Mouse (Mus musculus): ENCODE results near the gene Exoc2.

Exoc2 gene

GRCm38 (mm10) chr13:30817436-30817835, 156.5 kb downstream of the Exoc2 start:
- DNase-seq (ENCODE audit: low read depth), result peak; percentile 71

GRCm38 (mm10) chr13:30814256-30814655, 159.6 kb downstream of the Exoc2 start:
- no peak for DNase-seq (ENCODE audit: low read depth)

DNA sequence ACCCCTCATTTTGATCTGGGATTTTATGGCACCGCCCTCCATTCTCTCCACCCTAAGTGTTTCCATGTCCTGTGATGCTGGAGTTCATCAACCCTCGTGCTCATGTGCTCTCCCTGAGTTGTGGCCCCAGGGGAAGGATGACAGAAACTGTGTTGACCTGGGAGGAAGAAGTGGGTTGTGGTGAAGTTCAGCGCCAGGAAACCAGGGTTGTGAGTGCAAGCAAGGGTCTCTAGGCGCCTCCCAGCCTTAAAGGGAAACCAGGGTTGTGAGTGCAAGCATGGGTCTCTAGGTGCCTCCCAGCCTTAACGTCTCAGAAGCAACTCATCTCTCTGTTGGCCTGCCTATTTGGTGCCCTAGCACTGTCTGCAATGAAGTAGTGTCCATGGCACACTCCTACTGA, 160.4 kb downstream of the Exoc2 start:
- no peak for DNase-seq (ENCODE audit: low read depth)

GRCm38 (mm10) chr13:30809240-30809639, 164.7 kb downstream of the Exoc2 start:
- DNase-seq (ENCODE audit: low read depth), result no peak

DNA sequence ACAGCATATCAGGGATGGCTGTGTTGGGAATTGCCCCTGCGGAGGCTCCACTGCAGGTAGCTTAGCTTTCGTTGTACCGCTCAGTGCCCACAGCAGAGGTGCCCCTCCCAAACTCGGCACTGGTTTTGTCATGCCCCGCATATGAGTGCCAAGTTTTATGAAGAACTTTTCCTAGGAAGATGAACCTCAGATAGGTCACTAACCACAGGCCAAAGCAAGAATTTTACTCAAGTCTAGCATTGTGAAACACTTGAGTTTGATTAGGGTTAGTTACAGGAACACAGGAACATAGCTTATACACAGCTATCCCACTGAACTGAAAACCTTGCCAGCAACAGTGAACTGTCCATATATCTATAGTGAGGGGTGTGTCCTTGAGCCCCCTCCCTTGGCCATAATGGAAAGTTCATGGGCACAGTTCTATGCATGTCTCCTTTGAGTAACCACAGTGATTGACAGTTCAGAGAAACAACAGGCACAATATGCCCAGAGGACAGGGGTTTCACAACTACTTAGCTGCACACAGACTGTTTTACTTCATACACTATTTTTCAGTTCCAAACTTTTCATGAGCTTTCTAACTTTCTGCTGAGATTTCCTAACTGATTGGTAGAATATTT, 171.4 kb downstream of the Exoc2 start:
- DNase-seq (ENCODE audit: low read depth), result no peak

DNA sequence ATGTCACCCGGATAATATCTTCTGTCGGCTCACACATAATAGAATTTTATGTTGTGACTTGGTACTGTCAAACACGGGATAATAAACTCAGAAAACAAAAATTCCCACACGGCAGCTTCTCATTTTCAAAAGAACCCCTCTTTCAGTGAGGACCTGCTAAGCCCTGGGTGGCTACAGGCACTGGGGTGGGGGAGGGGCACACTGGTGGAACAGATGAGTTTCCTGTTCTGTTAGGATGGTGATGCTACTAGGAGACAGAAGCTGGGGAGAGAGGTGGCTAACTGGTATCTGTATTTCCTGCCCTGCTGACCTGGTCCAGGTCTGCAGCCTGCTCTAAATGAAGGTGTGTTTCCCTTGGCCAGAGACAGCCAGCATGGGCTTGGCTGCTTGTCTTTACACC, 172.0 kb downstream of the Exoc2 start:
- no peak for DNase-seq (ENCODE audit: low read depth)

GRCm38 (mm10) chr13:30795960-30796359, 177.9 kb downstream of the Exoc2 start:
- no peak for DNase-seq (ENCODE audit: low read depth)

DNA sequence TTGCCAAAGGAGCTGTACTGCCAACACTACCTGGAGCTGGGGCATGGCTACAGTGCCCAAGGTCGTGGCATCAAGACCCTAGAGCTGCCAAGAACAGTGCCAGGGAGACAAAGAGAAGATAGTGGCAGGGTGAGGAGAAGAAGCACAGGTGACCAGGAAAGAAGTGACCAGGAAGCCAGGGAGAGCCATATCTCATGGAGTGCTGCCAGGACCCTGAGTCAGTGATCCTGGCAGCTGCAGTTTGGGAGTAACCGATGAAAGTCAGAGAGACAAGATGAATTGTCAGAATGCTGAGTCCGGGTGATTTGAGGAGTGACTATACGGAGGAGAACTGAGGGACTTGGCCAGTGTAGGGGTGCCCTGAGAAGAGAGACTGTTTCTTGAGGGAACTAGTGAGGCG, 180.3 kb downstream of the Exoc2 start:
- no peak for DNase-seq (ENCODE audit: low read depth)

GRCm38 (mm10) chr13:30793196-30793595, 180.7 kb downstream of the Exoc2 start:
- no peak for DNase-seq (ENCODE audit: low read depth)

DNA sequence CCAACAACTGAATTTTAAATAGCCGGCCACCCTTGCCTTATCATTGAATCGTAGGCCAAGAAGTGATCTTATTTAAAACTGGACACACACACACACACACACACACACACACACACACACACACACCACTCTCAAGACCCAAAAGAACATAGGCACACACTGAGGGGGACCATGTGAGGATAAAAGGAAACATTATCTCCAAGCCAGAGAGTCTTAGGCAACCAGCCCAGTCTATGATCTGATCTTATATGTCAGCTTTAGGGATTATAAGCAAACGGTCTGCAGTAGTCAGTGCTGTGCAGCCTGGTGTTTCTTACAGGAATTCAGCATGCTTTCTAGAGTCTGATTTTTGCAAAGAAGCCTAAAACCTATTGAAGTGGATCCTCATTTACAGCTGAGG, 181.2 kb downstream of the Exoc2 start:
- DNase-seq (ENCODE audit: low read depth), result no peak

GRCm38 (mm10) chr13:30792308-30792707, 181.6 kb downstream of the Exoc2 start:
- peak; percentile 87 for DNase-seq (ENCODE audit: low read depth)

DNA sequence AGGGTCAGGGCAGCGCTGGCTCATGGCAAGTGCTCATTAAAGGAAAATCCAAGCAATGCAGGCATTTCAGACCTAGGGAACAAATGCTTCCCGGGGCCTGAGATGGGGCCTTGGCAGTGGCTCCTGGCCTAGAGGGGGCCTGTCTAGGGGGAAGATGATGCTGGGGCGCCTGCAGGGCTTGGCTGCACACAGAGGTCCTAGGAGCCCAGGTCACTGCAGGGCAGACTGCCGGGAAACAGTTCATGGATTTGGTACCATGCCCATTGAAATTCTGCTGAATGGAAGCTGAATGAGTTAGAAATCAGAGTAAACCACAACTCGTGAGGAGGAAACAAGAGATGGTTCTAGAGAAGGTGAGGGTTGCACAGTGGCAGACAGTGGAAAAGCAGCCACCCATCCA, 183.9 kb downstream of the Exoc2 start:
- DNase-seq (ENCODE audit: low read depth), result peak; percentile 47

DNA sequence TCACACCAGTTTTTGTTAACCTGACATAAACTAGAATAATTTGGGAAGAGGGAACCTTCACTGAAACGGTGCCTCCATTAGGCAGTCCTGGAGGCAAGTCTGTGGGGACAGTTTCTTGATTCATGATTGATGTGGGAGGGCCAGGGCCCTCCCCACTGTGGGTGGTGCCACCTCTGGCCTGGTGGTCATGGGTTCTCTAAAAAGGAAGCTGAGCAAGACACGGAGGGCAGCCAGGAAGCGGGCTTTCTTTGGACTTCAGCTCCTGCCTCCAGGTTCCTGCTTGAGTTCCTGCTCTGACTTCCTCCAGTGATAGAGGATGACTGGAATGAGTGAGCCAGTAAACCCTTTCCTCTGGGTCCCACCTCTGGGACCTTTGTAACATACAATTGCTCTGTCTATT, 185.5 kb downstream of the Exoc2 start:
- DNase-seq (ENCODE audit: low read depth), result no peak

DNA sequence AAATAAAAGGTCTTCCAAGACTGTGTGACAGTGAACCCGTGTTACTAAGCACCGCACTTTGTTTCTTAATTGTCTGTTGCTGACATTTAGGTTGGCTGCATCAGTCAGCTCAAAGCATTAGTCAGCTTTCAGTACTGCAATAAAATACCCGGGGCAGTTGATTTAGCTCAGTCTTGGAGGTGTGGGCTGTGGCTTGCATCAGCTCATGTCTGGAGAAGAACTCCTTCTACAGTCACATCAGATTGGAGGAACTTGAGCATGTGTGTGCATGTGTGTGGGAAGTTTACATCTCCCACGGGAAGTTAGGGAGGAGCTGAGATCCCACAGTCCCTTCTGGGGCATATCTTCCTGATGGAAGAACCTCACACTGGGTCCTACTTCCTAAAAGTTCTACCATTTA, 185.9 kb downstream of the Exoc2 start:
- no peak for DNase-seq (ENCODE audit: low read depth)

GRCm38 (mm10) chr13:30787556-30787955, 186.3 kb downstream of the Exoc2 start:
- DNase-seq (ENCODE audit: low read depth), result no peak

- no peak for DNase-seq (ENCODE audit: low read depth)
Observed at GRCm38 (mm10) chr13:30787036-30787320, 186.9 kb downstream of the Exoc2 start.

DNA sequence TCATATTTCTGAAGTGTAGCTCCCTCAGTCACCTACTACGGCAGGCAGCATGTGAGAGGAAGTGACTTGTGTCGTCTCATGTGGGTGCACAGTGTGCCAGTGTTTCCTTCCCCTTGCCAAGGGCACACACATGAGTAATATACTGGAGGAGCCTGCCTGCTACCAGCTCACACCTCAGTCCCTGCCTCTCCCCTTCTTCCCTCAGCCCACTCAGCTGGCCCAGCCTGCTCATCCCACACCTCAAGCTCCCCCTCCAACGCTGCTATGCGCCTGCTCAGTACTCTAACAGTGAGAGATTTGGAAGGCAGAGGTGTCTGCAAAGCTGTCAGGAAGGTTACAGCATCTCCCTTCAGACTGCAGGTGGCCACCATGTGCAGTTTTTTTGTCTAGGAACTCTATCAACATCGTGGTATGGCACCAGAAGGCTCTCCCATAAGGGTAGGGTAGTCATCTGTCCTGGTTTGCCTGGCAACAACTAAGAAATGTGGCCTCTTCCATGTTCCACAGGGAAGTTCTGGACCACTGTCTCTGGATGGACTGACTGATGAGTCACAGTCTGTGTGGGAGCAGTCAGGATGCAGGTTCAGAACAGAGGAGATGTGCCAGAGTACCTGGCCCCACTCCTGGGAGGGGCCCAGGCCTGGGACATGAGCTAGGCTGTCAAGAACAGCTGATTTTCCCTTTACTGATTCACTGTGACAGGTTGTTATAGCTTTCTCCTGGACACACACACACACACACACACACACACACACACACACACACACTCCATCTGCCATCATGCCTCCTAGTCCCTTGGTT, 187.5 kb downstream of the Exoc2 start:
- DNase-seq (ENCODE audit: low read depth), result peak; percentile 90

GRCm38 (mm10) chr13:30785423-30786040, 188.4 kb downstream of the Exoc2 start:
- peak; percentile 71 for DNase-seq (ENCODE audit: low read depth)

DNA sequence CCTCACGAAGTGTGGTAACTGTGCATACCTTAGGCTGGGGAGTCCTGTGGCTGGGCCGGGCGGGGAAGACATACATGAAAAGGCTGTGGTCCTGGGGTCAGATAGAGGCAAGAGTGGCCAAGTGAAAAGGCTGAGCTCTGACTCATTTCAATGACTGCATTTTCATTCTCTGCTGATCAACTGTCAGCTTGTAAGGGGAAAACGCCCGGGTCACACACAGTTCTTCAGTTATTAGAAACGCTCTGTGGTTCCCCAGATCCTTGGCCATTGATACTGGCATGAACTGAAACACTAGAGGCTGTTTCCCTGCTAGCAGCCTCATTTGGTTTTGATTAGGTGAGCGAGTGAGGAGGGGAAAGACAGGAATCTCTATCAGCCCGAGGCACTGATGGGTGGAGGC, 191.5 kb downstream of the Exoc2 start:
- no peak for DNase-seq (ENCODE audit: low read depth)

- DNase-seq (ENCODE audit: low read depth), result no peak
Observed at GRCm38 (mm10) chr13:30781905-30782304, 192.0 kb downstream of the Exoc2 start.

DNA sequence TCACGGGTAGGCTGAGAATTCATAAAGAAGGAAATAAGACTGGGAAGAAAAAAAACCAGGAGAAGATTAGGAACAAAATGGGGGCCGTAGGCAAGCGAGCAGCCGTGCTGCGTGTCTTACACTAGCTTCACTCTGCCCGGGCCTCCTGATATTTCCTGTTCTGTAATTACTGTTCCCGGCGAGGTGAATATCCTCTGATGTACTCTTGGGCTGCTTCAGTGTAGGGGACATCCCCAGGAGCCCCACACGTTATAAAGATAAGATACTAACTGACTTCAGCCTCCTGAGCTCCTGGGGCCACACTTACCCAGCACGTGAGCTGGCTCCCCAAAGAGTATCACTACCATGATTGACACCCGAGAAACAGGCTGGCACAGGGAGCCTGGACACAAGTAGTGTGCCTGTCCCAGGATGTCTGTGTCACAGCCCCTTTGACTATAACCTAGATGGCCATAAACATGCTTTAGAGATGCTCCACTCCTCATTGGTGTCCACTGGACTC, 196.2 kb downstream of the Exoc2 start:
- no peak for DNase-seq (ENCODE audit: low read depth)

DNA sequence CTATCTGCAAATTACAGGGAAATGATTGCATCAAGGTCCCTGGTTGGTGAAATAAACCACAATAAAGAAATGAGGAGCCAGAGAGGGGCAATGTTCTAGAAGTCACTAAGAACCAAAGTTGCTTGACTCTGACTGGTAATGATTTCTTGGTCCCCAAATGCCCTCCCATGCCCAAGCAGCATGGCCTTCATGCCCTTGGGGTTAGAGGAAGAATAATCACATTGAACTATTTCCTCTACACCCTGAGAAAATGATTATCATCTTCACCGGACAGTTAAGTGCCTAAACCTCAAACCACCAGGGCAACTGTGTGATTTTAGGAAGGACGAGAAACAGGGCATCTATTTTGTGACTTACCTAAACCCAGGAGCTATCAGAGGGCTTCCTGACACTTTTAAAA, 197.9 kb downstream of the Exoc2 start:
- DNase-seq (ENCODE audit: low read depth), result no peak

DNA sequence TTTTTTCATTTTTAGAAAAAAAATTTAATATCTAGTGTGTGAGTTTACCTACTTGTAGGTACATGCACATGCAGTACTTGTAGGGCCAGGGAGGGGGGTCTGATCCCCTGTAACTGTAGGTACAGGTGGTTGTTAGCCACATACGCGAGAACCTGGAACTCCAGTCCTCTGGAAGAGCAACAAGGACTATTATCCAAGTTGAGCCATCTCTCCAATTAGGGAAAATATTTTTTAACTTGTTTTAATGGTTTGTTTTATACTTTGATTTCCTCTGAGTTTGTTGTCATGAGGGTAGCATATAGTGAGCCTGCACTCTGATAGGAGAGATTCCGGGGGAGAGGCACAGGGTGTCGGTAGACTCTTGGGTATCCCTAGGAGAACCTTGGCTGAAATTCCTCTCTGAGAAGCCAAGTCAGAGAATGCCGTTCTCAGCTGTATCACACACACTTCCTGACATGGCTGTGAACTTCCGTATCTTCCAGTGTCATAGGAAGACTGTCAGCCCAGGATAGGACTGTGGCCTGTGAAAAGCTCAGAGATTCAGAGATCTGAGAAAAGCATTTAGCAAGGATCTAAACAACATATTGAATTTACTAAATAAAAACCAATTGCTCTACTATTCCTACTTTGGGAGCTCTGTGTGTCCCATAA, 206.3 kb downstream of the Exoc2 start:
- DNase-seq (ENCODE audit: low read depth), result no peak

Measured in naive thymus-derived CD4-positive, alpha-beta T cell, adult 2 months (primary cell).